Mouse (Mus musculus) G1E (cell line): ENCODE measurements at regions not wholly inside any gene's neighbourhood (a gene's known extent, or its start where the extent isn't known, plus 50 kb on each side); places are given as distances from the start of the nearest gene placed in this dataset.

Experiments used
- CTCF ChIP-seq: IDR thresholded peaks from 2 replicates; pipeline ENCODE4 v1.5.1; 2012; ENCODE audit warnings: low read depth, low read length, inconsistent platforms, mixed read lengths
- TAL1 ChIP-seq: conservative IDR thresholded peaks from 2 replicates; pipeline ENCODE4 v1.6.1; 2012; ENCODE audit warnings: low read depth, low read length, inconsistent platforms, mixed read lengths

- TF ChIP-seq CTCF (no peak), TAL1 (no peak)
These were observed 322.9 kb upstream of the Castor2 start for GRCm38 (mm10) chr5:133776591-133776990.
